Mouse (Mus musculus): Measurements from ENCODE around the gene Prps2.
"Not testable (repeated sequence)": the region's sequence is repeated elsewhere in the genome, so short reads cannot be mapped to it uniquely, and the experiment has no call there.

The Prps2 gene

DNA sequence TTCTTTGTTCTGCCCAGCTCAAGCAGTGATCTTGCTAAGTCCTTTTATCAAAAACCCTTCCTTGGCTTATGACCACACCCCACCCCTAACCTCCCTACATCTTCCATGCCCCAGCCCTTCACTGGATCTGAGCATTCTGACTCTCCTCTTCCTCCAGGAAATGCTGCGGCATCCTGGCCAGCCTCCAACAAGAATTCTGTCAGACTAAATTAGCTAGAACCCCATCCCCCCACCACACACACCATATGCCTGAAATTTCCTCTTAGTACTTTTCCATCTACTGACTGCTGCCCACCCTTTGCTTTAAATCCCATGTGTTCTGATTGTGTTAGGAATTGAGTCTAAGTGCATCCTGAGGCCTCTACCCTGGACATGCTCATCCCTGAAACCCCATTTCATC, 53.5 kb downstream of the Prps2 start:
- in situ Hi-C loops (cut with MboI; ENCODE audit: low sequenced_read_pairs): no loop called here

- in situ Hi-C loops (cut with MboI; ENCODE audit: low sequenced_read_pairs): no loop called here
Observed at GRCm38 (mm10) chrX:167328519-167328918, 54.0 kb downstream of the Prps2 start.

DNA sequence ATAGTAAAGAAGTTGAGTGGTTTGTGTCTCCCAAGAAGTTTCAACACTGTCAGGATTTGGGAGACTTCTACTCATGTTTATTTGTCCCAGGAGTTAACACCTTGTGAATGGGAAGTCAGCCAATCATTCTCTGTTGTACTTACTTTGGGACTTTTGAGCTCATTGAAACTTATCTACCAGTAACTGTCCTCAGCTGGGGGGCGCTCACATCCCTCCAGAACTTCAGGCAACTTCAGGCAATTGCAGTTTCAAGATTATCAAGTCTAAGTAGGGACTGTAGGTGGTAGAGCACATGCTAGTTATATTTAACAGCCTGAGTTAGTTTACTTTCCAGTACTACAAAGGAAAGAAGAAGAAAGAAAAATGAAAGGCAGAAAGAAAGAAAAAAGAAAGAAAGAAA, 58.8 kb downstream of the Prps2 start:
- in situ Hi-C loops (cut with MboI; ENCODE audit: low sequenced_read_pairs): no loop called here

DNA sequence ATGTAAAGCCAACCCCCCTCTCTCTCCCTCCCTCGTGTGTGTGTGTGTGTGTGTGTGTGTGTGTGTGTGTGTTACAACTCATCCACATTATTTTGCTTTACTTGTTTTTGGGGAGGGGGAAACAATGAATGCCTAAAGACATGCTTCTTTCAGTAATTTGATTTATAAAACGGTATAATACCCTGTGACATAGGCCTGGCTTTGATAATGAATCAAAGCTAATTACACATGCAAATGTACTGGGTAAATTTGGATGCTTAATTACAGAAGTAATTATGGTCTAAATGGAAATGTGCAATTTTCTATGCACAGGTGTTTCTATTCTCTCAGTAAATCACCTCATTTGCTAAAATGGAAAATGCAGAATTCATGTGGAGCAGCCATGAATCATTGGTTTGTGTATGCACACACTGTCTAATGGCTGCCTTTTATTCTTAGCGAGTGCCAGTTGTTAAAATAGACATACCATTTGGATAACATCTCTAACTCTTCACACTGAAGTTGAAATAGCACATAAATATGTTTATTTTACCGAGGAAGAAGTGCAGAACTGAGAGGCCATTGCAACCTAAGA, 61.2 kb downstream of the Prps2 start:
- in situ Hi-C loops (cut with MboI; ENCODE audit: low sequenced_read_pairs): no loop called here

GRCm38 (mm10) chrX:167318819-167319396, 63.6 kb downstream of the Prps2 start:
- in situ Hi-C loops (cut with MboI; ENCODE audit: low sequenced_read_pairs): no loop called here

DNA sequence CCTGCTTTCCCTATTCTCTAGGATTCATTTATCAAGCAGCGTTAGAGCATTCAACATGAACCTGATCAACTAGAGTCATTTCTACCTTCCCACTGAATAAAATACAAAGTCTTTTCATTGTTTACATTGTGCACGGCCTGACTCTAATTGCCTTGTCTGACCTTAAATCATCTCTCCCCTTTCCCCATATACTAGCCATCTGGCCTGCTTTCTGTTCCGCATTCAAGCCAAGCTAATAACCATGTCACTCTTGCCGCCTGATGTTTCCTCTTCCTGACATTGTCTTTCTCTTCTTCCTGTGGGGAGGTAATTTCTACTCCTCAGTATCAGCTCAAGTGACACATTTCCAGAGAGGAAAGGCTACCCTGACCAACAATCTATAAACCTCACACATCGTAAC, 66.8 kb downstream of the Prps2 start:
- in situ Hi-C loops (cut with MboI; ENCODE audit: low sequenced_read_pairs): no loop called here

DNA sequence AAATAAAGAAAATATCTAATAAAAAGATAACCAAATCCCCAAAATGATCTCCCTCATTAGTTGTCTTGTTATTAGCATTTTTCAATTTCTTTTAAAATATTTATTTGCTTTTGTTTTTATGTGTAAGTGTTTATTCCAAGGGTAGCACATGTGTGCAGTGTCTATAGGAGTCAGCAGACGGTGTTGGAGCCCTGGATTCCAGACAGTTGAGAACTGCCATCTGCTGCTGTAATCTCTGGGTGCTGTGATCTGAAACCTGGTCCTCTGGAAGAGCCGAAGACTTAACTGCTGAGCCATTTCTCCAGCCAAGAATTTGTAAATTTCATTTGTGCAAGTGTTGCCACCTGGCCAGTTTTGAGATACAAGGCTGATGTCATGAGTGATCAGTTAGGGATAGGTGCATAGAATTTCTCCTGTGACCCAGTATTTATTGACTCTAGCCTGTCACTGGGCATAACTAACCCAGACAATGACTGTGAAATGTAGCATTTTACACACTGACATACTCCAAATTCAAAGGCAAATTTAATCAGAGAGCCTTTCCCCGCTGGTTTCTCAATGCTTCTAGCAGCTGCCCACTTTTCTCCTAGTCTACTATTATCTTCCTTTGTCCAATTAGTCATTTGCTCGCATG, 67.3 kb downstream of the Prps2 start:
- in situ Hi-C loops (cut with MboI; ENCODE audit: low sequenced_read_pairs): no loop called here

DNA sequence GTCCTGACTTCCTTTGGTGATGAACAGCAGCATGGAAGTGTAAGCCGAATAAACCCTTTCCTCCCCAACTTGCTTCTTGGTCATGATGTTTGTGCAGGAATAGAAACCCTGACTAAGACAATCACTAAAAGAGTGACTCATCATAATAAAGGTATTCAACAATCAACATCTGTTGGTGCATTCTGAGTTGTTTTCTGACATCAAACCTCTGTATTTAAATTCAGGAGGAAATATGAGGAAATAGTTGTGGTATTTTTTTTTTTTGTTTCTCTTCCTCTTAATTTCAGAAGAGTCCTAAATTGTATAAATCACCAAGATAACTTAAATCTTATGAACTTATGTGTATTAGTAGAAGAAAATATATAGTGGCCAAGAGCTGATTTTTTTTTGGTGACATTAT, 80.5 kb downstream of the Prps2 start:
- in situ Hi-C loops (cut with MboI; ENCODE audit: low sequenced_read_pairs): not testable (repeated sequence)
